11 mouse cellular contexts compared by ENCODE assay signal in genomic region chr8:84786801-84787467, GRCm38 (mm10). TPM values are rescaled to one million over a fixed set of nuclear protein-coding genes. Genes with fewer than 3 reads are reported as not detected.
DNase-seq lines count a peak whose midpoint lies in the region; ATAC-seq and TF ChIP-seq lines count a peak whose summit lies in the region.
"Had no signal": no experiment of that assay in that cellular context is flagged by ENCODE, and none has a peak within 500 bp of the region (broad histone marks: within the 10 kb centered on the region; RNA-seq: fewer than 3 reads in every experiment).

No protein-coding gene starts in this region.

- H3K4me3 ChIP-seq in heart, embryonic 15.5 days = no peak overlapping the region
- H3K4me3 ChIP-seq in lung, postnatal 0 days (ENCODE audit: low read depth, low read length) = no peak overlapping the region
- H3K4me3 ChIP-seq in lung, adult 2 months (replicated peaks; ENCODE audit: extremely low read depth, low read depth, low read length) = no peak overlapping the region
- H3K4me3 ChIP-seq in hindbrain, embryonic 11.5 days (ENCODE audit: low read depth, low read length) = no peak overlapping the region
- H3K4me3 ChIP-seq in neural tube, embryonic 15.5 days (replicated peaks) = no peak overlapping the region
- H3K4me3 ChIP-seq: liver, embryonic 13.5 days had no signal

- H3K27me3 ChIP-seq in heart, embryonic 15.5 days = peaks cover 85% of the 10 kb centered on the region
- H3K27me3 ChIP-seq in lung, postnatal 0 days (replicated peaks; ENCODE audit: insufficient read depth, low read length) = 0 out of 2 replicates have a peak, but pooled peaks cover 3% of the 10 kb centered on the region
- peaks cover 97% of the 10 kb centered on the region for H3K27me3 ChIP-seq in hindbrain, embryonic 11.5 days (ENCODE audit: control insufficient read depth, insufficient read depth, low read length)
- peaks cover 92% of the 10 kb centered on the region for H3K27me3 ChIP-seq in neural tube, embryonic 15.5 days (replicated peaks)

- TF ChIP-seq POLR2A in lung, adult 2 months (IDR thresholded peaks at IDR 0.05; ENCODE audit: borderline replicate concordance, extremely low read depth, low read depth, low read length) = no peak

- H3K9ac ChIP-seq in heart, embryonic 15.5 days = no peak overlapping the region
- no peak overlapping the region for H3K9ac ChIP-seq in lung, postnatal 0 days (replicated peaks; ENCODE audit: low read depth)
- H3K9ac ChIP-seq in hindbrain, embryonic 11.5 days (ENCODE audit: low read depth, low read length) = no peak overlapping the region
- H3K9ac ChIP-seq in neural tube, embryonic 15.5 days (replicated peaks) = no peak overlapping the region
- H3K9ac ChIP-seq: liver, embryonic 13.5 days; stomach, embryonic 15.5 days had no signal

- H3K27ac ChIP-seq in heart, embryonic 15.5 days = peak overlapping the region; percentile 6; the same call in 1 of the 2 replicates
- no peak overlapping the region for H3K27ac ChIP-seq in lung, postnatal 0 days (ENCODE audit: low read length)
- no peak overlapping the region for H3K27ac ChIP-seq in hindbrain, embryonic 11.5 days (ENCODE audit: low read depth, low read length)
- H3K27ac ChIP-seq in neural tube, embryonic 15.5 days (replicated peaks) = no peak overlapping the region
- H3K27ac ChIP-seq: liver, embryonic 13.5 days had no signal

- intact Hi-C loops in heart, postnatal 10 days (cut with DNase I) = no loop called here

- H3K36me3 ChIP-seq in heart, embryonic 15.5 days = no peaks in the 10 kb centered on the region
- no peaks in the 10 kb centered on the region for H3K36me3 ChIP-seq in lung, postnatal 0 days (ENCODE audit: insufficient read depth, low read length)
- H3K36me3 ChIP-seq in hindbrain, embryonic 11.5 days (ENCODE audit: control insufficient read depth, insufficient read depth, low read length) = no peaks in the 10 kb centered on the region
- no peaks in the 10 kb centered on the region for H3K36me3 ChIP-seq in neural tube, embryonic 15.5 days
- H3K36me3 ChIP-seq: liver, embryonic 13.5 days; stomach, embryonic 15.5 days had no signal

- no peak for DNase-seq in heart, postnatal 10 days
- DNase-seq in lung, postnatal 0 days (ENCODE audit: low spot score) = no peak
- DNase-seq in lung, adult 2 months = no peak
- peak; percentile 48 for DNase-seq in hindbrain, embryonic 11.5 days (ENCODE audit: low spot score)
- no peak for DNase-seq in kidney, postnatal 10 days
- DNase-seq: liver, embryonic 13.5 days; right cerebral cortex, adult 18-20 months had no signal

- no peak for TF ChIP-seq CTCF in lung, postnatal 0 days (IDR thresholded peaks at IDR 0.05)
- no peak for TF ChIP-seq CTCF in lung, adult 2 months (IDR thresholded peaks at IDR 0.05; ENCODE audit: insufficient read depth, low read length)

- H3K4me1 ChIP-seq in heart, embryonic 15.5 days (replicated peaks) = peaks cover 56% of the 10 kb centered on the region
- peaks cover 43% of the 10 kb centered on the region for H3K4me1 ChIP-seq in lung, postnatal 0 days (ENCODE audit: insufficient read depth, low read depth, low read length)
- peaks cover 45% of the 10 kb centered on the region for H3K4me1 ChIP-seq in lung, adult 2 months (ENCODE audit: control insufficient read depth, insufficient read depth, low read length)
- no peaks in the 10 kb centered on the region for H3K4me1 ChIP-seq in hindbrain, embryonic 11.5 days (replicated peaks; ENCODE audit: control insufficient read depth, insufficient read depth, low read length)
- peaks cover 81% of the 10 kb centered on the region for H3K4me1 ChIP-seq in neural tube, embryonic 15.5 days

- WGBS in heart, embryonic 15.5 days = 24% methylated on average over 11 of the region's 11 CpGs
- WGBS in lung, postnatal 0 days = 58% methylated on average over 11 of the region's 11 CpGs
- 70% methylated on average over 11 of the region's 11 CpGs for WGBS in lung, adult 2 months
- 2% methylated on average over 11 of the region's 11 CpGs for WGBS in hindbrain, embryonic 11.5 days
- WGBS in neural tube, embryonic 15.5 days = 13% methylated on average over 11 of the region's 11 CpGs

- peak overlapping the region; percentile 39 for H3K4me2 ChIP-seq in heart, embryonic 15.5 days
- H3K4me2 ChIP-seq in lung, postnatal 0 days (replicated peaks; ENCODE audit: low read depth, low read length) = peak overlapping the region; percentile 22; the same call in 1 of the 2 replicates
- H3K4me2 ChIP-seq in hindbrain, embryonic 11.5 days (replicated peaks; ENCODE audit: low read depth, low read length) = no peak overlapping the region
- peak overlapping the region; percentile 48; the same call in 1 of the 2 replicates for H3K4me2 ChIP-seq in neural tube, embryonic 15.5 days
- H3K4me2 ChIP-seq: liver, embryonic 13.5 days had no signal

- no peak for ATAC-seq in heart, embryonic 15.5 days (replicated peaks; ENCODE audit: insufficient number of reproducible peaks, insufficient read depth, low FRiP score, low read depth)
- no peak for ATAC-seq in lung, postnatal 0 days
- ATAC-seq in hindbrain, embryonic 11.5 days (ENCODE audit: low FRiP score) = no peak
- no peak for ATAC-seq in neural tube, embryonic 15.5 days (ENCODE audit: low FRiP score)
- ATAC-seq in erythroblast, adult 5-6 weeks (replicated peaks; ENCODE audit: low FRiP score, poor library complexity, severe bottlenecking) = no peak

- no peaks in the 10 kb centered on the region for H3K9me3 ChIP-seq in heart, embryonic 15.5 days (replicated peaks)
- no peaks in the 10 kb centered on the region for H3K9me3 ChIP-seq in lung, postnatal 0 days (ENCODE audit: low read length)
- no peaks in the 10 kb centered on the region for H3K9me3 ChIP-seq in hindbrain, embryonic 11.5 days (ENCODE audit: control insufficient read depth, low read length)
- no peaks in the 10 kb centered on the region for H3K9me3 ChIP-seq in neural tube, embryonic 15.5 days (replicated peaks)
- H3K9me3 ChIP-seq: liver, embryonic 13.5 days; stomach, embryonic 15.5 days had no signal

- TF ChIP-seq EP300 in lung, postnatal 0 days (IDR thresholded peaks at IDR 0.05) = no peak

RNA-seq across cellular contexts. Expression of gene Nfix, which starts 13.2 kb away (rescaled TPM):
- polyA plus RNA-seq in heart, embryonic 15.5 days (2015; fragmentation: Nextera tagmentation; extraction: Ambion mirVana) = 15.0 and 20.8 TPM in 2 replicates
- total RNA-seq in heart, postnatal 10 days (2021) = 100 to 1,000 TPM; 256 to 266 TPM
- polyA plus RNA-seq in lung, postnatal 0 days (2015; fragmentation: Nextera tagmentation; extraction: Ambion mirVana) = 38.8 and 45.1 TPM in 2 replicates
- polyA plus RNA-seq in lung, adult 2 months (2012; rRNA removed) = 80.1 and 96.2 TPM in 2 replicates
- polyA plus RNA-seq in hindbrain, embryonic 11.5 days (2014; fragmentation: Nextera tagmentation; extraction: Ambion mirVana) = 2.4 and 3.0 TPM in 2 replicates
- 60.3 and 70.5 TPM in 2 replicates for polyA plus RNA-seq in neural tube, embryonic 15.5 days (2015; fragmentation: Nextera tagmentation; extraction: Ambion mirVana)
- 19.0 and 24.5 TPM in 2 replicates for total RNA-seq in erythroblast, adult 5-6 weeks (2015; ENCODE audit: low replicate concordance)
- 7.9 and 14.1 TPM in 2 replicates for total RNA-seq in erythroblast, adult 5-6 weeks (2017; ENCODE audit: low replicate concordance)

RNA-seq across cellular contexts. Expression of gene Dand5, which starts 35.7 kb away (rescaled TPM):
- polyA plus RNA-seq in heart, embryonic 15.5 days (2015; fragmentation: Nextera tagmentation; extraction: Ambion mirVana) = 5.8 and 6.4 TPM in 2 replicates
- total RNA-seq in heart, postnatal 10 days (2021) = 1 to 10 TPM; 3.1 to 3.8 TPM
- 6.2 and 6.8 TPM in 2 replicates for polyA plus RNA-seq in lung, postnatal 0 days (2015; fragmentation: Nextera tagmentation; extraction: Ambion mirVana)
- 2.5 and 2.9 TPM in 2 replicates for polyA plus RNA-seq in lung, adult 2 months (2012; rRNA removed)
- polyA plus RNA-seq in hindbrain, embryonic 11.5 days (2014; fragmentation: Nextera tagmentation; extraction: Ambion mirVana) = 6.2 and 7.1 TPM in 2 replicates
- 15.7 and 17.2 TPM in 2 replicates for polyA plus RNA-seq in neural tube, embryonic 15.5 days (2015; fragmentation: Nextera tagmentation; extraction: Ambion mirVana)
- total RNA-seq in erythroblast, adult 5-6 weeks (2015; ENCODE audit: low replicate concordance) = 2.3 TPM in 1 of 2 replicates, not detected in the other
- 2.3 and 3.9 TPM in 2 replicates for total RNA-seq in erythroblast, adult 5-6 weeks (2017; ENCODE audit: low replicate concordance)

RNA-seq across cellular contexts. Expression of gene Gadd45gip1, which starts 44.4 kb away (rescaled TPM):
- 45.3 and 46.5 TPM in 2 replicates for polyA plus RNA-seq in heart, embryonic 15.5 days (2015; fragmentation: Nextera tagmentation; extraction: Ambion mirVana)
- 10 to 100 TPM; 23.7 to 25.0 TPM for total RNA-seq in heart, postnatal 10 days (2021)
- polyA plus RNA-seq in lung, postnatal 0 days (2015; fragmentation: Nextera tagmentation; extraction: Ambion mirVana) = 24.4 and 24.8 TPM in 2 replicates
- 21.3 and 31.7 TPM in 2 replicates for polyA plus RNA-seq in lung, adult 2 months (2012; rRNA removed)
- polyA plus RNA-seq in hindbrain, embryonic 11.5 days (2014; fragmentation: Nextera tagmentation; extraction: Ambion mirVana) = 36.0 and 37.2 TPM in 2 replicates
- 44.3 and 45.1 TPM in 2 replicates for polyA plus RNA-seq in neural tube, embryonic 15.5 days (2015; fragmentation: Nextera tagmentation; extraction: Ambion mirVana)
- total RNA-seq in erythroblast, adult 5-6 weeks (2015; ENCODE audit: low replicate concordance) = 4.4 and 5.9 TPM in 2 replicates
- total RNA-seq in erythroblast, adult 5-6 weeks (2017; ENCODE audit: low replicate concordance) = 7.4 and 7.7 TPM in 2 replicates

RNA-seq across cellular contexts. Expression of gene Rad23a, which starts 53.5 kb away (rescaled TPM):
- polyA plus RNA-seq in heart, embryonic 15.5 days (2015; fragmentation: Nextera tagmentation; extraction: Ambion mirVana) = 107 and 123 TPM in 2 replicates
- 10 to 100 TPM; 77.8 to 88.5 TPM for total RNA-seq in heart, postnatal 10 days (2021)
- 77.9 and 85.7 TPM in 2 replicates for polyA plus RNA-seq in lung, postnatal 0 days (2015; fragmentation: Nextera tagmentation; extraction: Ambion mirVana)
- 72.6 and 75.9 TPM in 2 replicates for polyA plus RNA-seq in lung, adult 2 months (2012; rRNA removed)
- polyA plus RNA-seq in hindbrain, embryonic 11.5 days (2014; fragmentation: Nextera tagmentation; extraction: Ambion mirVana) = 88.6 and 91.3 TPM in 2 replicates
- polyA plus RNA-seq in neural tube, embryonic 15.5 days (2015; fragmentation: Nextera tagmentation; extraction: Ambion mirVana) = 71.3 and 98.0 TPM in 2 replicates
- total RNA-seq in erythroblast, adult 5-6 weeks (2015; ENCODE audit: low replicate concordance) = 379 and 406 TPM in 2 replicates
- total RNA-seq in erythroblast, adult 5-6 weeks (2017; ENCODE audit: low replicate concordance) = 572 and 669 TPM in 2 replicates

RNA-seq across cellular contexts. Expression of gene Calr, which starts 59.8 kb away (rescaled TPM):
- 525 and 658 TPM in 2 replicates for polyA plus RNA-seq in heart, embryonic 15.5 days (2015; fragmentation: Nextera tagmentation; extraction: Ambion mirVana)
- total RNA-seq in heart, postnatal 10 days (2021) = 100 to 1,000 TPM; 275 to 333 TPM
- polyA plus RNA-seq in lung, postnatal 0 days (2015; fragmentation: Nextera tagmentation; extraction: Ambion mirVana) = 318 and 405 TPM in 2 replicates
- polyA plus RNA-seq in lung, adult 2 months (2012; rRNA removed) = 152 and 189 TPM in 2 replicates
- 837 and 845 TPM in 2 replicates for polyA plus RNA-seq in hindbrain, embryonic 11.5 days (2014; fragmentation: Nextera tagmentation; extraction: Ambion mirVana)
- polyA plus RNA-seq in neural tube, embryonic 15.5 days (2015; fragmentation: Nextera tagmentation; extraction: Ambion mirVana) = 730 and 802 TPM in 2 replicates
- 255 and 289 TPM in 2 replicates for total RNA-seq in erythroblast, adult 5-6 weeks (2015; ENCODE audit: low replicate concordance)
- total RNA-seq in erythroblast, adult 5-6 weeks (2017; ENCODE audit: low replicate concordance) = 800 and 908 TPM in 2 replicates
